Mouse (Mus musculus) bone marrow, adult 2 months (tissue): Measurements from ENCODE around the gene Kctd15. TPM values are rescaled to one million over a fixed set of nuclear protein-coding genes. Genes with fewer than 3 reads are reported as not detected.

Experiments
- H3K27ac ChIP-seq: fragments of 200-500 bp; 2 replicates; pipeline ENCODE4 v1.5.1; 2012; ENCODE audit warnings: low read depth, mild to moderate bottlenecking, control low read depth, inconsistent platforms, low read length; ENCODE audit not compliant: control insufficient read depth, poor library complexity, insufficient read depth
- H3K4me1 ChIP-seq: fragments of 200-500 bp; 2 replicates; pipeline ENCODE4 v1.6.1; 2011; ENCODE audit warnings: low read length; ENCODE audit not compliant: control insufficient read depth, insufficient read depth
- H3K4me3 ChIP-seq: fragments of 200-500 bp; replicated peaks from 2 replicates; pipeline ENCODE3; 2011; ENCODE audit warnings: mild to moderate bottlenecking, low read depth, low read length, control low read depth; ENCODE audit not compliant: control insufficient read depth
- CTCF ChIP-seq: fragments of 200-500 bp; IDR thresholded peaks from 2 replicates; pipeline ENCODE4 v1.5.1; 2011; ENCODE audit warnings: low read length, control low read depth; ENCODE audit not compliant: control insufficient read depth, insufficient read depth
- POLR2A ChIP-seq: fragments of 200-500 bp; IDR thresholded peaks from 2 replicates; pipeline ENCODE4 v1.6.1; 2011; ENCODE audit warnings: low read depth, mild to moderate bottlenecking, control low read depth, low read length, borderline replicate concordance; ENCODE audit not compliant: control insufficient read depth
- WGBS: fragments of 180-500 bp; shearing (Covaris S2); methylation state at CpG from one replicate; pipeline ENCODE4 v1.1.7; 2018; 5-methylcytosine and 5-hydroxymethylcytosine counted together
- polyA plus RNA-seq: library from polyadenylated mRNA; stranded (reverse); fragments of >200 nt; gene quantifications from 2 replicates; pipeline ENCODE4 v1.2.4, GENCODE M21; 2011; ENCODE audit warnings: low replicate concordance; ENCODE audit not compliant: missing spikeins, insufficient read depth, insufficient read length

Gene Kctd15
- polyA plus RNA-seq, 1 experiment, result 0.80 TPM

DNA sequence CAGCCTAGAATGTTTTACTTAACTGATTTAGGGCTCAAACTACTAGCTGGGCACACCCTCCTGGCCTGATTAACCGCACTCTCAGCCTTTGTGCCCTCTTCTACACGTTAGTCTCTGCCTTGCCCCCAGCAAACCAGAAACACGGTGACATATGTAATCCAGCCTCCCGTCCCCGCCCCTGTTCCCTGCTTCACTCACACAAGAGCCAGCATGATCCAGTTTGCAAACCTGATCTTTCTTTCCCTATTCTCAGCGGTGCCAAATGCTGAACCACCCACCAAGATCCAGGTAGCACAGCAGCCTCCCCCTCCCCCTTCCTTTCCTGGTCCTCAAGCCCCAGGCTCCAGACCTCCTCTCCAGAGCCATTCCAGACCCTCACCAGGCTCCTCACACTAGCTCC is 13.2 kb downstream of the Kctd15 start:
- H3K4me1 ChIP-seq, result no peaks in the 10 kb centered on the region
- WGBS, result 78% methylated on average over 6 of the region's 6 CpGs
- H3K4me3 ChIP-seq, result no peak overlapping the region
- TF ChIP-seq CTCF (no peak), POLR2A (no peak)
- no peak overlapping the region for H3K27ac ChIP-seq

- H3K27ac ChIP-seq, result no peak overlapping the region
- WGBS, result 82% methylated on average over 13 of the region's 13 CpGs
- TF ChIP-seq CTCF (no peak), POLR2A (no peak)
- no peak overlapping the region for H3K4me3 ChIP-seq
- H3K4me1 ChIP-seq, result no peaks in the 10 kb centered on the region
Observed at GRCm38 (mm10) chr7:34641968-34642367, 14.6 kb downstream of the Kctd15 start.

GRCm38 (mm10) chr7:34639798-34640197 is 16.7 kb downstream of the Kctd15 start:
- WGBS, result 91% methylated on average over 11 of the region's 11 CpGs
- no peak overlapping the region for H3K4me3 ChIP-seq
- TF ChIP-seq CTCF (no peak), POLR2A (no peak)
- no peak overlapping the region for H3K27ac ChIP-seq
- H3K4me1 ChIP-seq, result no peaks in the 10 kb centered on the region

DNA sequence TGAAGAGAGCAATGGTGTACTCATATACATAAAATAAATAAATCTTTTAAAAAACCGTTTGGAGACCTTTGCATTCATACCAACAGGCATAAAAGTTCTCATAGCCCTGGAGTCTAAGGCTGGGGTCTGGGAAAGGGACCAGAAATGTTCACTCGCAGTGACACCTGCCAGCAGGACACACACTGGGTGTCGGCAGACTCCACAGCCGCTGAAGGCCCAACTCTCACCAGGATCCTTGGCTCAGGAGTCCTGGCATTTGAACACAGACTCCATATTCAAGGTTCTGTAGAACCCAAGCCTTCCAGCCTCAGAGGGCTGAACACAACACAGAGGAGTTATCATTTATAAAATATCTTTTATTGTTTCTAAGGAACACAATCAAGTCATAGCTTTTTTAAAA is 19.9 kb downstream of the Kctd15 start:
- TF ChIP-seq CTCF (no peak), POLR2A (no peak)
- H3K4me1 ChIP-seq, result no peaks in the 10 kb centered on the region

DNA sequence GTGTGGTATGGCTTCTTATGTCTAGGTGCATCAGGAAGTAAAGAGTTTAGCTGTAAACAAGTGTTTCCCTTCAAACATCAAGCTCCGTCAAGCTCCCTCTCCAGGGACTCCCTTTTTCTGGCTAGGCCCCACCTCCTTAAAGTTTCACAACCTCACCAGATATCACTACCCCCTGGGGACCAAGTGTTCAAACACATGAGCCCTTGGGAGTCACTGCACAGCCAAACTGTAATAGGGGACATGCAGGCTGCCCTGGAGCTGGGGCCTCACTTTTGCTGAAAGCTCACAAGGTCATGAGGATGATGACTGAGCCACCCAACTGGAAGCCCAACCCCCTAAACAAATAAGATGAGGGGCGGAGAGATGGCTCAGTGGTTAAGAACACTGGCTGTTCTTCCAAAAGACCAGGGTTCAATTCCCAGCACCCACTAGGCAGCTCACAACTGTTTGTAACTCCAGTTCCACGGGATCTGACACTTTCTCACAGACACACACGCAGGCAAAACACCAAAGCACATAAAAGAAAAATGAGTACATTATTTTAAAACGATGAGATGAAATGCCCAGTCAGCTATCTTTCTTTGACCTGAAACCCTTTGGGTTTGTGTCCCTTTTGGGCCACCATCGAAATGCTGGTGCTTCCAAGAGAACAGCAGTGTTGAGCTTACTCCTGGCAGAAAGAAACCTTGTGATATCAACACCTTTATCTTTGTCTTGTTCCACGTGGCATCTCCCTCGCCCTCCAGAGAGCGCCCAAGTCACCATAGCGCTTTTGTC is 23.4 kb downstream of the Kctd15 start:
- Histone ChIP-seq H3K4me1 (no peaks in the 10 kb centered on the region), H3K27ac (no peak overlapping the region), H3K4me3 (no peak overlapping the region)
- TF ChIP-seq CTCF, result no peak
- TF ChIP-seq POLR2A, result no peak
- WGBS, result 79% methylated on average over 10 of the region's 10 CpGs

More for the DNA sequence above, 19.9 kb downstream of the Kctd15 start:
- Histone ChIP-seq H3K27ac (no peak overlapping the region), H3K4me3 (no peak overlapping the region)
- WGBS, result 76% methylated on average over 4 of the region's 4 CpGs

DNA sequence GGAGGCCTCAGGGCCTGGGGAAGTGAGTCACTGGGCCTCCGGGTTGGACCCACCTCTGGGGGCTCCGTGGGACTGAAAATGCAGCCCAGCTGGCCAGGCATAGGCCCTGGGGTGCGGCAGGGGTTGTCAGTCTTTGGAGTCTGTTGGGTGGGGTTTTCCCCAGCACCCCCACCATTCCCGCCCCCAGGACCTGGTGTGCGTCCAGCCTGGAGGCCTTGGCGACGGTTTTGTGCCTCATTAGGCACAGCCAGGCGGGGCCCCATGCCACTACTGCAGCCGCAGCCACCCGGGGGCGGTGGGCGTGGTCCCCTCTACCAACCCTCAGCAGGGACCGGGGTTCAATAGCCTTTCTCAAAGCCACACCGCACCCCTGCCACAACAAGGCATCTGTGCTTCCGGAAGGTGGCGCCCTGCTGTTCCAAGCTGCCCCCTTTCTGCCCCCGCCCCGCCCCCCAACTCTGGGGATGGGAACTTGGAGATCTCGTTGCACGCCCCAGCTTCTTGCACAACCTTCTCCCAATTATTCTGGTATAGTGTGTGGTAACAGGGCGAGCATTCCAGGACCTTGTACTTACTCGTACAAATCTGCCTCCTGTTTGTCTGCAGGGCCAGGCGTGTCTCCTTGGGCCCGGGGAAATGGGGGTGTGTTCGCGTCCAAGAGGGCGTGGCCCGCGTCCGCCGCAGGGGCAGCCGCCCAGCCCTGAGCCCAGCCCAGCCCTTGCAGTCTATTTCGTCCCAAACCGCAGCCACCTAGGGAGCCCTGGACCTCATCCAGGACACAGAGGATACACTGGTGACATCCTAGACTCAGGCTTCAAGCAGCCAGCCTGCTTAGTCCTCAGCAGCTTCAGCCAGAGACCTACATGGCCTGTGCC is 26.1 kb downstream of the Kctd15 start:
- H3K4me1 ChIP-seq, result no peaks in the 10 kb centered on the region
- WGBS, result 2% methylated on average over 34 of the region's 34 CpGs
- TF ChIP-seq POLR2A, result no peak
- no peak for TF ChIP-seq CTCF
- no peak overlapping the region for H3K4me3 ChIP-seq
- no peak overlapping the region for H3K27ac ChIP-seq

DNA sequence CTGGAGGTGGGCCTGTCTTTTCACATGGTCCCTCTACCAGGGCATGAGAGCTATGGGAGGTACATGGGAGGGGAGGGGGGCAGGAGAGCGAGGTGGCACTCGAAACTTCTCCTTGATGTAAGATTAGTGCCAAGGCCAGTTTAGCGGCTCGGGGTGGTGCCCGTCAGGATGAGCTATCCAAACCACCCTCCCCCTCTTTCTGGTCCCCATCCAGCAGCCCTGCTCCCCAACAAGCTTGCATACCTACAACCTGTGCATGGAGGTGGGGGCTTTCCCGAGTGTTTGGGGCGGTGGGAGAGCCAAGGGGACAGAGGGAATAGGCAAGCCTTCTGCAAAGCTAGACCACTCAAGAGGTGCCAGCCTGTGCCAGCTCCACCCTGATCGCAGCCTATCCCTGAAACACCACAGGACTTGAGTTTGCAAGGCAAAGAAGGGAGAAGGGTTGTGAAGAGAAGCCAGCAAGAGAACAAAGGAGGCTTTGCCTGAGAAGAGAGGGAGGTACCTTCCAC is 26.8 kb downstream of the Kctd15 start:
- H3K27ac ChIP-seq, result no peak overlapping the region
- 48% methylated on average over 8 of the region's 8 CpGs for WGBS

DNA sequence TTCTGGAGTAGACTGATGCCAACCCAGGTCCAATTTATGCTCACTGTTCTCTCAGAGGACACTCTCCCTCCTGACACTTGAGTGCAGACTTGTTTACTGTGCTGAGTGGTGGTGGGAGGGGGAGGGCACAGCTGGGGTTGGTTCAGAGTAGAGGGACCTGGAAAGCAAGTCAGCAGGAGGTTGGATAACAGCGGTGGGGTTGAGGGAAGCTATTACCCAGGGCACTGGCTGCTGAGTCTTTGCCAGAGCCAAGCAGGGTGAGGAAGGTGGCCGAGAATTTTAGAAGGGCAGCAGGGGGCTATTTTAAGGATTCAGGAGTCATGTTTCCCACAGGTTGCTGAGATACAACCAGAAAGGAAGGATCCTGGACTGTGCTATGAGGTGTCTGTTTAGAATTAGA is 36.1 kb downstream of the Kctd15 start:
- H3K4me3 ChIP-seq, result no peak overlapping the region
- 70% methylated on average over 2 of the region's 2 CpGs for WGBS
- no peak overlapping the region for H3K27ac ChIP-seq
- TF ChIP-seq CTCF (no peak), POLR2A (no peak)
- H3K4me1 ChIP-seq, result no peaks in the 10 kb centered on the region

More for the DNA sequence above, 26.8 kb downstream of the Kctd15 start:
- TF ChIP-seq POLR2A (no peak), CTCF (no peak)
- H3K4me1 ChIP-seq, result no peaks in the 10 kb centered on the region
- no peak overlapping the region for H3K4me3 ChIP-seq
